Mouse (Mus musculus) heart, embryonic 15.5 days (tissue): ENCODE data around the gene Klhl29. TPM values are rescaled to one million over a fixed set of nuclear protein-coding genes. Genes with fewer than 3 reads are reported as not detected.

Experiments used
- ATAC-seq: fragments of 200-750 bp; cut with Nextera tagmentation; replicated peaks from 2 replicates; pipeline ENCODE4 v1.8.0; 2017; ENCODE audit warnings: low read depth, moderate TSS enrichment; ENCODE audit not compliant: insufficient number of reproducible peaks, insufficient read depth, low FRiP score
- H3K27ac ChIP-seq: fragments of 300-500 bp; sonication (generic); 2 replicates; pipeline ENCODE4 v1.5.1; 2015; ENCODE audit warnings: mild to moderate bottlenecking, inconsistent platforms
- H3K27me3 ChIP-seq: fragments of 300-500 bp; sonication (generic); 2 replicates; pipeline ENCODE4 v1.6.1; 2015; ENCODE audit warnings: inconsistent platforms
- H3K36me3 ChIP-seq: fragments of 300-500 bp; sonication (generic); 2 replicates; pipeline ENCODE4 v1.6.1; 2015; ENCODE audit warnings: mild to moderate bottlenecking, inconsistent platforms
- H3K4me1 ChIP-seq: fragments of 300-500 bp; sonication (generic); replicated peaks from 2 replicates; pipeline ENCODE4 v1.6.1; 2015; ENCODE audit warnings: inconsistent platforms
- H3K4me2 ChIP-seq: fragments of 300-500 bp; sonication (generic); 2 replicates; pipeline ENCODE4 v1.6.1; 2015; ENCODE audit warnings: inconsistent platforms, mild to moderate bottlenecking, moderate library complexity
- H3K4me3 ChIP-seq: fragments of 300-500 bp; sonication (generic); 2 replicates; pipeline ENCODE4 v1.5.1; 2015; ENCODE audit warnings: mild to moderate bottlenecking, inconsistent platforms
- H3K9ac ChIP-seq: fragments of 300-500 bp; sonication (generic); 2 replicates; pipeline ENCODE4 v1.6.1; 2015; ENCODE audit warnings: mild to moderate bottlenecking, inconsistent platforms
- H3K9me3 ChIP-seq: fragments of 300-500 bp; sonication (generic); replicated peaks from 2 replicates; pipeline ENCODE4 v1.6.1; 2016; ENCODE audit warnings: inconsistent platforms
- WGBS: fragments of 180-500 bp; shearing (Covaris S2); methylation state at CpG from one replicate; pipeline ENCODE4 v1.1.7; 2015; ENCODE audit warnings: mixed read lengths; 5-methylcytosine and 5-hydroxymethylcytosine counted together
- polyA plus RNA-seq: library from polyadenylated mRNA; unstranded; fragments of >200 nt; fragmentation: Nextera tagmentation; extraction: Ambion mirVana; gene quantifications from 2 replicates; pipeline ENCODE4 v1.2.1, GENCODE M21; 2015

The Klhl29 gene
- polyA plus RNA-seq, 1 experiment from 2014 or later = 0.21 TPM

- no peak overlapping the region for H3K4me3 ChIP-seq
- H3K4me2 ChIP-seq = no peak overlapping the region
- H3K27me3 ChIP-seq = no peaks in the 10 kb centered on the region
- H3K36me3 ChIP-seq = peaks cover 13% of the 10 kb centered on the region
- H3K9me3 ChIP-seq = no peaks in the 10 kb centered on the region
- H3K27ac ChIP-seq = no peak overlapping the region
- ATAC-seq = no peak
- no peaks in the 10 kb centered on the region for H3K4me1 ChIP-seq
- 91% methylated on average over 15 of the region's 15 CpGs for WGBS
- H3K9ac ChIP-seq = no peak overlapping the region
Measured at GRCm38 (mm10) chr12:5044141-5044540, 331.3 kb downstream of the Klhl29 start.

DNA sequence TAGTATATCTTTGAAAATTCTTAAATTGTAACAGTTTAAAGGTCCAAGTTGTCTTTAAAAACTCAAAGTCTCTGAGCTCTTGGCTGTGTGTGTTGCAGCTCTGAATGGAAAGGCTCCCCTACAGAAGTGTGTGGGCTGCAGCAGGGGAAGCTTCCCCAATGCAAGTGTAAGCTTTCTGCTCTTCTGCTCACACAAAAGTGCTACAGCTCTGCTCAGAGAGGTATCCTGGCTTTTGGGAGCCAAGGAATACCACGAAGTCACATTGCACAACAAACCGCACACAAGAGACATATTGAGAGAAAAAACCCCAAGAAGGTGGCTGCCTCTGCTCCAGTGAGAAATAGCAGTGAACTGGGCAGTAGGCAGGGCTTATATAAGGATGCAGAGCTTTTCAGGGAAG, 337.5 kb downstream of the Klhl29 start:
- H3K9ac ChIP-seq = no peak overlapping the region
- 90% methylated on average over 2 of the region's 2 CpGs for WGBS
- ATAC-seq = no peak
- H3K9me3 ChIP-seq = no peaks in the 10 kb centered on the region
- H3K27ac ChIP-seq = no peak overlapping the region
- H3K36me3 ChIP-seq = peaks cover 29% of the 10 kb centered on the region
- no peak overlapping the region for H3K4me3 ChIP-seq
- H3K27me3 ChIP-seq = no peaks in the 10 kb centered on the region
- no peak overlapping the region for H3K4me2 ChIP-seq
- H3K4me1 ChIP-seq = no peaks in the 10 kb centered on the region

DNA sequence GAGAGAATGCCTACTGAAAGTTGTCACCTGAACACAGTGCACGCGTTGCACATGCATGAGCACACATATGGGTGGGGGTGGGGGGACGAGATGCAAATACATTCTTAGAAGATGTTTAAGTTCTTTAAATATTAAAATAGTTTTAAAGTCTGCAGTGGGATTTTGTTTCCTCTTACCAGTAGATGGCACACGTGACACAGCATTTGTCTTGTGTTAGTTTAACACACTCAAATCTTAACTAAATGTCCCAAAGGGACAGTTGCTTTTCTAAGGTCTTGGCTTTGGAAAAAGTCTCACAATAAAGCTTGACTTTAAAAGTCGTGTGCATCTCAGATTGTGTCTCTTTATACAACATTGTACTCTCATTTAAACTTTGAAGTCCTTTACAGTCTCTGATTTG, 346.4 kb downstream of the Klhl29 start:
- Histone ChIP-seq H3K27me3 (no peaks in the 10 kb centered on the region), H3K4me3 (no peak overlapping the region), H3K9ac (no peak overlapping the region), H3K4me2 (no peak overlapping the region), H3K4me1 (no peaks in the 10 kb centered on the region), H3K27ac (no peak overlapping the region), H3K9me3 (no peaks in the 10 kb centered on the region), H3K36me3 (peaks cover 38% of the 10 kb centered on the region)
- WGBS = 74% methylated on average over 5 of the region's 5 CpGs
- ATAC-seq = no peak
